Mouse (Mus musculus) adrenal gland, postnatal 36 days (tissue): ENCODE measurements around the gene Npl. TPM values are rescaled to one million over a fixed set of nuclear protein-coding genes. Genes with fewer than 3 reads are reported as not detected.
"Not testable (repeated sequence)": the region's sequence is repeated elsewhere in the genome, so short reads cannot be mapped to it uniquely, and the experiment has no call there.

Source experiments
- DNase-seq, 2 experiments: peaks; one replicate each; pipeline ENCODE4 v3.0.0; 2021; ENCODE audit warnings: mixed read lengths in 1 of 2
- total RNA-seq, 2 experiments: library from RNA; stranded (reverse); gene quantifications; 2 replicates each; pipeline ENCODE4 v1.2.3; 2021

The Npl gene
- total RNA-seq, 2 experiments from 2014 or later, result 4.2 to 7.6 TPM

- DNase-seq, result peak; percentile 99 to 100
Measured at GRCm38 (mm10) chr1:153487500-153487879, 62.4 kb downstream of the Npl start, which contains the start of gene Dhx9. Gene Dhx9 (minus strand): TSS chr1:153487660.

- DNase-seq, result peak; percentile 67 to 72
Measured at GRCm38 (mm10) chr1:153486767-153487499, 62.9 kb downstream of the Npl start.

- DNase-seq, result not testable (repeated sequence)
Measured at GRCm38 (mm10) chr1:153486120-153486519, 63.7 kb downstream of the Npl start.

GRCm38 (mm10) chr1:153485201-153485796 lies 64.5 kb downstream of the Npl start:
- DNase-seq, result no peak

- no peak for DNase-seq
Measured at GRCm38 (mm10) chr1:153481025-153481412, 68.8 kb downstream of the Npl start.

GRCm38 (mm10) chr1:153480386-153481024 lies 69.3 kb downstream of the Npl start:
- DNase-seq, result peak; percentile 76 to 81

GRCm38 (mm10) chr1:153479296-153479695 lies 70.5 kb downstream of the Npl start:
- DNase-seq, result no peak

- peak in 1 of 2 experiments; percentile 25 for DNase-seq
Measured at GRCm38 (mm10) chr1:153461796-153462195, 88.0 kb downstream of the Npl start.

- no peak for DNase-seq
Measured at GRCm38 (mm10) chr1:153456137-153456536, 93.7 kb downstream of the Npl start.

- DNase-seq, result no peak
Measured at GRCm38 (mm10) chr1:153453146-153453642, 96.7 kb downstream of the Npl start.

Other genes with a start within 250 kb of the Npl start
- 100 to 1,000 TPM in 1 of 2 experiments, 10 to 100 TPM in 1; 84.0 to 141 TPM for gene Lamc1, start 217.3 kb downstream of the Npl start, total RNA-seq
- under 1 TPM; 0.20 to 0.36 TPM for gene Shcbp1l, start 124.9 kb downstream of the Npl start, total RNA-seq
- 100 to 1,000 TPM; 117 to 119 TPM for gene Dhx9, start 62.4 kb downstream of the Npl start, total RNA-seq
- gene Rgs8, start 103.0 kb upstream of the Npl start, total RNA-seq, result under 1 TPM in 1 of 2 experiments, not detected in 1; 0.07 TPM
- gene Rgs16, start 190.3 kb upstream of the Npl start, total RNA-seq, result 1 to 10 TPM; 1.3 to 2.7 TPM
- 10 to 100 TPM in 1 of 2 experiments, 1 to 10 TPM in 1; 7.6 to 16.8 TPM for gene Rnasel, start 199.4 kb upstream of the Npl start, total RNA-seq